Mouse (Mus musculus) heart, embryonic 13.5 days (tissue): ENCODE measurements at regions not wholly inside any gene's neighbourhood (a gene's known extent, or its start where the extent isn't known, plus 50 kb on each side); places are given as distances from the start of the nearest gene placed in this dataset.

Source experiments
- ATAC-seq: fragments of 200-750 bp; cut with Nextera tagmentation; 2 replicates; pipeline ENCODE4 v1.8.0; 2017; ENCODE audit warnings: moderate TSS enrichment; ENCODE audit not compliant: insufficient number of reproducible peaks, low FRiP score, low TSS enrichment; ENCODE audit errors: extremely low read depth
- H3K27ac ChIP-seq: fragments of 300-500 bp; sonication (generic); replicated peaks from 2 replicates; pipeline ENCODE4 v1.5.1; 2015; ENCODE audit warnings: moderate library complexity, mild to moderate bottlenecking, inconsistent platforms
- H3K27me3 ChIP-seq: fragments of 300-500 bp; sonication (generic); replicated peaks from 2 replicates; pipeline ENCODE4 v1.6.1; 2015; ENCODE audit warnings: mild to moderate bottlenecking, inconsistent platforms
- H3K36me3 ChIP-seq: fragments of 300-500 bp; sonication (generic); 2 replicates; pipeline ENCODE4 v1.6.1; 2015; ENCODE audit warnings: mild to moderate bottlenecking, inconsistent platforms
- H3K4me1 ChIP-seq: fragments of 300-500 bp; sonication (generic); 2 replicates; pipeline ENCODE4 v1.6.1; 2015; ENCODE audit warnings: inconsistent platforms
- H3K4me2 ChIP-seq: fragments of 300-500 bp; sonication (generic); 2 replicates; pipeline ENCODE4 v1.6.1; 2015; ENCODE audit warnings: inconsistent platforms, mild to moderate bottlenecking, moderate library complexity
- H3K4me3 ChIP-seq: fragments of 300-500 bp; sonication (generic); 2 replicates; pipeline ENCODE4 v1.5.1; 2015; ENCODE audit warnings: moderate library complexity, mild to moderate bottlenecking, inconsistent platforms
- H3K9ac ChIP-seq: fragments of 300-500 bp; sonication (generic); 2 replicates; pipeline ENCODE4 v1.6.1; 2015; ENCODE audit warnings: inconsistent platforms, mild to moderate bottlenecking, moderate library complexity
- H3K9me3 ChIP-seq: fragments of 300-500 bp; sonication (generic); 2 replicates; pipeline ENCODE4 v1.6.1; 2016; ENCODE audit warnings: inconsistent platforms
- WGBS: fragments of 180-500 bp; shearing (Covaris S2); methylation state at CpG from one replicate; pipeline ENCODE4 v1.1.7; 2015; ENCODE audit warnings: mixed read lengths; 5-methylcytosine and 5-hydroxymethylcytosine counted together

- peak overlapping the region; percentile 16 for H3K4me3 ChIP-seq
- H3K9ac ChIP-seq: peak overlapping the region; percentile 38
- H3K27me3 ChIP-seq: no peaks in the 10 kb centered on the region
- peak overlapping the region; percentile 56 for H3K4me2 ChIP-seq
- ATAC-seq: peak; percentile 64; the same call in 1 of the 2 replicates
- WGBS: 19% methylated on average over 5 of the region's 5 CpGs
- peaks cover 54% of the 10 kb centered on the region for H3K4me1 ChIP-seq
- peak overlapping the region; percentile 95 for H3K27ac ChIP-seq
- no peaks in the 10 kb centered on the region for H3K9me3 ChIP-seq
- no peaks in the 10 kb centered on the region for H3K36me3 ChIP-seq
Measured at GRCm38 (mm10) chr12:27182397-27183375, 159.7 kb downstream of the Sox11 start.

GRCm38 (mm10) chr12:27173561-27173960, 168.8 kb downstream of the Sox11 start:
- Histone ChIP-seq H3K4me3 (no peak overlapping the region), H3K9ac (no peak overlapping the region), H3K9me3 (no peaks in the 10 kb centered on the region), H3K4me2 (no peak overlapping the region), H3K36me3 (no peaks in the 10 kb centered on the region), H3K27ac (no peak overlapping the region), H3K4me1 (0 out of 2 replicates have a peak, but pooled peaks cover 3% of the 10 kb centered on the region), H3K27me3 (no peaks in the 10 kb centered on the region)
- WGBS: 77% methylated on average over 4 of the region's 4 CpGs
- no peak for ATAC-seq

GRCm38 (mm10) chr12:27173151-27173550, 169.2 kb downstream of the Sox11 start:
- H3K27ac ChIP-seq: no peak overlapping the region
- H3K4me1 ChIP-seq: 0 out of 2 replicates have a peak, but pooled peaks cover 3% of the 10 kb centered on the region
- H3K27me3 ChIP-seq: no peaks in the 10 kb centered on the region
- no peak for ATAC-seq
- WGBS: 79% methylated on average over 4 of the region's 4 CpGs
- no peak overlapping the region for H3K4me2 ChIP-seq
- no peaks in the 10 kb centered on the region for H3K9me3 ChIP-seq
- no peak overlapping the region for H3K4me3 ChIP-seq
- no peaks in the 10 kb centered on the region for H3K36me3 ChIP-seq
- no peak overlapping the region for H3K9ac ChIP-seq

GRCm38 (mm10) chr12:27171595-27171994, 170.8 kb downstream of the Sox11 start:
- Histone ChIP-seq H3K4me2 (no peak overlapping the region), H3K9me3 (no peaks in the 10 kb centered on the region)
- no peak for ATAC-seq

GRCm38 (mm10) chr12:27164920-27165504, 177.4 kb downstream of the Sox11 start:
- H3K4me2 ChIP-seq: no peak overlapping the region
- H3K27ac ChIP-seq: no peak overlapping the region
- peaks cover 7% of the 10 kb centered on the region for H3K4me1 ChIP-seq
- H3K4me3 ChIP-seq: no peak overlapping the region
- H3K27me3 ChIP-seq: no peaks in the 10 kb centered on the region
- 90% methylated on average over 4 of the region's 4 CpGs for WGBS
- H3K9me3 ChIP-seq: no peaks in the 10 kb centered on the region
- H3K9ac ChIP-seq: no peak overlapping the region
- ATAC-seq: no peak
- H3K36me3 ChIP-seq: no peaks in the 10 kb centered on the region

More at GRCm38 (mm10) chr12:27171595-27171994, 170.8 kb downstream of the Sox11 start:
- H3K4me3 ChIP-seq: no peak overlapping the region
- no peaks in the 10 kb centered on the region for H3K27me3 ChIP-seq
- no peaks in the 10 kb centered on the region for H3K36me3 ChIP-seq
- no peak overlapping the region for H3K9ac ChIP-seq
- 0 out of 2 replicates have a peak, but pooled peaks cover 3% of the 10 kb centered on the region for H3K4me1 ChIP-seq
- no peak overlapping the region for H3K27ac ChIP-seq

GRCm38 (mm10) chr12:27160063-27160686, 182.2 kb downstream of the Sox11 start:
- Histone ChIP-seq H3K36me3 (no peaks in the 10 kb centered on the region), H3K27me3 (0 out of 2 replicates have a peak, but pooled peaks cover 6% of the 10 kb centered on the region), H3K4me2 (no peak overlapping the region), H3K27ac (no peak overlapping the region), H3K9me3 (0 out of 2 replicates have a peak, but pooled peaks cover 2% of the 10 kb centered on the region), H3K4me1 (peaks cover 9% of the 10 kb centered on the region), H3K4me3 (no peak overlapping the region), H3K9ac (0 out of 2 replicates have a peak overlapping the region, but pooled peaks have one; percentile 12)
- WGBS: 60% methylated on average over 18 of the region's 18 CpGs
- no peak for ATAC-seq

GRCm38 (mm10) chr12:27159416-27160062, 182.8 kb downstream of the Sox11 start:
- no peak for ATAC-seq
- 77% methylated on average over 8 of the region's 8 CpGs for WGBS
- no peak overlapping the region for H3K9ac ChIP-seq

GRCm38 (mm10) chr12:27150871-27151853, 191.2 kb downstream of the Sox11 start:
- no peaks in the 10 kb centered on the region for H3K9me3 ChIP-seq
- no peak overlapping the region for H3K4me2 ChIP-seq
- ATAC-seq: no peak
- peaks cover 5% of the 10 kb centered on the region; the same call in 1 of the 2 replicates for H3K4me1 ChIP-seq
- no peak overlapping the region for H3K27ac ChIP-seq
- WGBS: 38% methylated on average over 13 of the region's 13 CpGs
- no peak overlapping the region for H3K9ac ChIP-seq
- H3K27me3 ChIP-seq: 0 out of 2 replicates have a peak, but pooled peaks cover 6% of the 10 kb centered on the region
- H3K36me3 ChIP-seq: no peaks in the 10 kb centered on the region
- no peak overlapping the region for H3K4me3 ChIP-seq

More at GRCm38 (mm10) chr12:27159416-27160062, 182.8 kb downstream of the Sox11 start:
- H3K4me3 ChIP-seq: no peak overlapping the region
- H3K27ac ChIP-seq: no peak overlapping the region
- H3K9me3 ChIP-seq: 0 out of 2 replicates have a peak, but pooled peaks cover 2% of the 10 kb centered on the region
- H3K4me1 ChIP-seq: peaks cover 9% of the 10 kb centered on the region
- 0 out of 2 replicates have a peak, but pooled peaks cover 6% of the 10 kb centered on the region for H3K27me3 ChIP-seq
- H3K4me2 ChIP-seq: no peak overlapping the region
- H3K36me3 ChIP-seq: no peaks in the 10 kb centered on the region

GRCm38 (mm10) chr12:27143310-27143709, 199.1 kb downstream of the Sox11 start:
- Histone ChIP-seq H3K27me3 (no peaks in the 10 kb centered on the region), H3K9me3 (no peaks in the 10 kb centered on the region), H3K27ac (no peak overlapping the region), H3K36me3 (no peaks in the 10 kb centered on the region), H3K4me1 (peaks cover 10% of the 10 kb centered on the region), H3K4me2 (no peak overlapping the region), H3K9ac (no peak overlapping the region), H3K4me3 (no peak overlapping the region)
- ATAC-seq: no peak
- WGBS: 68% methylated on average over 8 of the region's 8 CpGs

GRCm38 (mm10) chr12:27140335-27140702, 202.1 kb downstream of the Sox11 start:
- no peak overlapping the region for H3K4me2 ChIP-seq
- no peaks in the 10 kb centered on the region for H3K9me3 ChIP-seq
- 45% methylated on average over 5 of the region's 5 CpGs for WGBS
- H3K27me3 ChIP-seq: no peaks in the 10 kb centered on the region
- peaks cover 22% of the 10 kb centered on the region for H3K4me1 ChIP-seq
- H3K36me3 ChIP-seq: no peaks in the 10 kb centered on the region
- ATAC-seq: no peak
- H3K27ac ChIP-seq: no peak overlapping the region
- no peak overlapping the region for H3K4me3 ChIP-seq
- no peak overlapping the region for H3K9ac ChIP-seq
